Comparison of ENCODE assay signal across 18 mouse cellular contexts in genomic region chr2:127433487-127434295, GRCm38 (mm10). TPM values are rescaled to one million over a fixed set of nuclear protein-coding genes. Genes with fewer than 3 reads are reported as not detected.
DNase-seq lines count a peak whose midpoint lies in the region; ATAC-seq and TF ChIP-seq lines count a peak whose summit lies in the region.
"Had no signal": no experiment of that assay in that cellular context is flagged by ENCODE, and none has a peak within 500 bp of the region (broad histone marks: within the 10 kb centered on the region; RNA-seq: fewer than 3 reads in every experiment).

No protein-coding gene starts in this region.

- peaks cover 5% of the 10 kb centered on the region; the same call in 1 of the 2 replicates for H3K27me3 ChIP-seq in heart, embryonic 15.5 days
- H3K27me3 ChIP-seq in liver, embryonic 11.5 days (replicated peaks; ENCODE audit: control insufficient read depth, insufficient read depth, low read length), result 0 out of 2 replicates have a peak, but pooled peaks cover 3% of the 10 kb centered on the region
- 0 out of 2 replicates have a peak, but pooled peaks cover 5% of the 10 kb centered on the region for H3K27me3 ChIP-seq in liver, embryonic 13.5 days
- H3K27me3 ChIP-seq in stomach, postnatal 0 days (ENCODE audit: control insufficient read depth, insufficient read depth, low read length), result no peaks in the 10 kb centered on the region
- H3K27me3 ChIP-seq: forebrain, embryonic 12.5 days; midbrain, embryonic 12.5 days had no signal

- H3K9ac ChIP-seq in heart, embryonic 15.5 days, result no peak overlapping the region
- no peak overlapping the region for H3K9ac ChIP-seq in liver, embryonic 11.5 days (ENCODE audit: low read depth, low read length)
- H3K9ac ChIP-seq in liver, embryonic 13.5 days, result peak overlapping the region; percentile 30
- no peak overlapping the region for H3K9ac ChIP-seq in stomach, postnatal 0 days (ENCODE audit: low read length)
- H3K9ac ChIP-seq: forebrain, embryonic 12.5 days; heart, embryonic 13.5 days; midbrain, embryonic 12.5 days had no signal

- peak; percentile 41; the same call in 1 of the 2 replicates for ATAC-seq in heart, embryonic 15.5 days (replicated peaks; ENCODE audit: insufficient number of reproducible peaks, insufficient read depth, low FRiP score, low read depth)
- ATAC-seq in liver, embryonic 11.5 days (replicated peaks; ENCODE audit: low FRiP score), result no peak
- peak; percentile 24; the same call in 1 of the 2 replicates for ATAC-seq in liver, embryonic 13.5 days (ENCODE audit: low read depth)
- 0 out of 2 replicates have a peak, but pooled peaks have one; percentile 22 for ATAC-seq in stomach, postnatal 0 days (ENCODE audit: low FRiP score, low TSS enrichment)
- ATAC-seq: activated CD4-positive, CD25-positive, alpha-beta regulatory T cell, adult 4 months; CD4-positive, CD25-positive, alpha-beta regulatory T cell, adult 4 months had no signal

- 76% methylated on average over 9 of the region's 9 CpGs for WGBS in heart, embryonic 15.5 days
- 77% methylated on average over 9 of the region's 9 CpGs for WGBS in liver, embryonic 11.5 days
- 71% methylated on average over 9 of the region's 9 CpGs for WGBS in liver, embryonic 13.5 days (ENCODE audit: insufficient replicate concordance)
- WGBS in stomach, postnatal 0 days, result 63% methylated on average over 9 of the region's 9 CpGs

- no peaks in the 10 kb centered on the region for H3K4me1 ChIP-seq in heart, embryonic 15.5 days (replicated peaks)
- H3K4me1 ChIP-seq in liver, embryonic 11.5 days (replicated peaks; ENCODE audit: control insufficient read depth, insufficient read depth, low read length), result peaks cover 4% of the 10 kb centered on the region; the same call in 1 of the 2 replicates
- peaks cover 37% of the 10 kb centered on the region for H3K4me1 ChIP-seq in liver, embryonic 13.5 days (replicated peaks)
- no peaks in the 10 kb centered on the region for H3K4me1 ChIP-seq in stomach, postnatal 0 days (replicated peaks; ENCODE audit: control insufficient read depth, insufficient read depth)
- H3K4me1 ChIP-seq: forebrain, embryonic 12.5 days; heart, embryonic 13.5 days; midbrain, embryonic 12.5 days had no signal

- H3K27ac ChIP-seq in heart, embryonic 15.5 days, result no peak overlapping the region
- no peak overlapping the region for H3K27ac ChIP-seq in liver, embryonic 11.5 days (ENCODE audit: low read depth, low read length)
- no peak overlapping the region; the same call in 1 of the 2 replicates for H3K27ac ChIP-seq in liver, embryonic 13.5 days
- no peak overlapping the region for H3K27ac ChIP-seq in stomach, postnatal 0 days (replicated peaks)
- H3K27ac ChIP-seq: forebrain, embryonic 12.5 days; heart, embryonic 13.5 days; midbrain, embryonic 12.5 days had no signal

- no peak overlapping the region for H3K4me2 ChIP-seq in heart, embryonic 15.5 days
- H3K4me2 ChIP-seq in liver, embryonic 11.5 days, result no peak overlapping the region
- 0 out of 2 replicates have a peak overlapping the region, but pooled peaks have one; percentile 1 for H3K4me2 ChIP-seq in liver, embryonic 13.5 days
- H3K4me2 ChIP-seq in stomach, postnatal 0 days (replicated peaks; ENCODE audit: low read depth), result no peak overlapping the region
- H3K4me2 ChIP-seq: forebrain, embryonic 12.5 days; heart, embryonic 13.5 days; midbrain, embryonic 12.5 days had no signal

- H3K9me3 ChIP-seq in heart, embryonic 15.5 days (replicated peaks), result no peaks in the 10 kb centered on the region
- no peaks in the 10 kb centered on the region for H3K9me3 ChIP-seq in liver, embryonic 11.5 days (ENCODE audit: control insufficient read depth, low read length)
- no peaks in the 10 kb centered on the region for H3K9me3 ChIP-seq in liver, embryonic 13.5 days (replicated peaks)
- no peaks in the 10 kb centered on the region for H3K9me3 ChIP-seq in stomach, postnatal 0 days (ENCODE audit: control insufficient read depth, low read length)
- H3K9me3 ChIP-seq: forebrain, embryonic 12.5 days; heart, embryonic 13.5 days; midbrain, embryonic 12.5 days had no signal

- no peak overlapping the region for H3K4me3 ChIP-seq in heart, embryonic 15.5 days
- no peak overlapping the region for H3K4me3 ChIP-seq in liver, embryonic 11.5 days (ENCODE audit: low read depth, low read length)
- no peak overlapping the region for H3K4me3 ChIP-seq in liver, embryonic 13.5 days (replicated peaks)
- no peak overlapping the region for H3K4me3 ChIP-seq in stomach, postnatal 0 days (ENCODE audit: low read depth, low read length)
- H3K4me3 ChIP-seq: forebrain, embryonic 12.5 days; heart, embryonic 13.5 days; midbrain, embryonic 12.5 days had no signal

- no peak for TF ChIP-seq EP300 in stomach, postnatal 0 days (optimal IDR thresholded peaks at IDR 0.05)

- no peak for TF ChIP-seq CTCF in stomach, postnatal 0 days (IDR thresholded peaks at IDR 0.05; ENCODE audit: low read depth)

- DNase-seq in heart, adult 18-20 months, result no peak
- DNase-seq in liver, result peak; percentile 53
- DNase-seq in liver, embryonic 11.5 days (ENCODE audit: low spot score), result no peak
- no peak for DNase-seq in liver, embryonic 13.5 days
- DNase-seq in stomach, postnatal 0 days (ENCODE audit: low spot score), result peak; percentile 33
- no peak for DNase-seq in right cerebral cortex, postnatal 4 days
- DNase-seq: adrenal gland, postnatal 25 days; gastrocnemius, postnatal 36 days; kidney, postnatal 36 days; lung, postnatal 4 days had no signal

- peaks cover 10% of the 10 kb centered on the region; the same call in 1 of the 2 replicates for H3K36me3 ChIP-seq in heart, embryonic 15.5 days
- no peaks in the 10 kb centered on the region for H3K36me3 ChIP-seq in liver, embryonic 11.5 days (ENCODE audit: control insufficient read depth, insufficient read depth, low read length)
- H3K36me3 ChIP-seq in liver, embryonic 13.5 days, result peaks cover 25% of the 10 kb centered on the region
- H3K36me3 ChIP-seq in stomach, postnatal 0 days (ENCODE audit: control insufficient read depth, insufficient read depth, low read length), result peaks cover 3% of the 10 kb centered on the region; the same call in 1 of the 2 replicates

RNA-seq across cellular contexts. Expression of gene Gpat2, which starts 8.7 kb away (rescaled TPM):
- 0.34 and 0.35 TPM in 2 replicates for polyA plus RNA-seq in heart, embryonic 15.5 days (2015; fragmentation: Nextera tagmentation; extraction: Ambion mirVana)
- not detected for total RNA-seq in heart, adult 18-20 months (2021)
- polyA plus RNA-seq in liver, embryonic 11.5 days (2014; fragmentation: Nextera tagmentation; extraction: Ambion mirVana), result 0.43 and 0.92 TPM in 2 replicates
- polyA plus RNA-seq in liver, embryonic 13.5 days (2015; fragmentation: Nextera tagmentation; extraction: Ambion mirVana), result 0.35 and 0.39 TPM in 2 replicates
- polyA plus RNA-seq in stomach, postnatal 0 days (2015; fragmentation: Nextera tagmentation; extraction: Ambion mirVana), result 0.34 TPM in 2 replicates
- total RNA-seq: gastrocnemius, postnatal 36 days; layer of hippocampus, postnatal 10 days had no signal
- polyA plus RNA-seq: midbrain, embryonic 12.5 days; neural tube, embryonic 11.5 days had no signal

RNA-seq across cellular contexts. Expression of gene Fahd2a, which starts 10.7 kb away (rescaled TPM):
- polyA plus RNA-seq in heart, embryonic 15.5 days (2015; fragmentation: Nextera tagmentation; extraction: Ambion mirVana), result 27.1 and 30.8 TPM in 2 replicates
- total RNA-seq in heart, adult 18-20 months (2021), result 10 to 100 TPM; 48.1 to 52.5 TPM
- 16.6 and 19.9 TPM in 2 replicates for polyA plus RNA-seq in liver, embryonic 11.5 days (2014; fragmentation: Nextera tagmentation; extraction: Ambion mirVana)
- polyA plus RNA-seq in liver, embryonic 13.5 days (2015; fragmentation: Nextera tagmentation; extraction: Ambion mirVana), result 14.3 and 15.5 TPM in 2 replicates
- 27.3 and 30.9 TPM in 2 replicates for polyA plus RNA-seq in stomach, postnatal 0 days (2015; fragmentation: Nextera tagmentation; extraction: Ambion mirVana)

Comparison
In these comparisons a context has a peak if more than half of its experiments do, and no peak if none do; other contexts are left out.
1. DNase-seq: peak in liver (single experiment) and stomach, postnatal 0 days (single experiment); none in heart, adult 18-20 months (0 of 2), liver, embryonic 11.5 days (single experiment), liver, embryonic 13.5 days (single experiment) and right cerebral cortex, postnatal 4 days (single experiment).